Mouse (Mus musculus): ENCODE measurements around the gene Brinp1. TPM values are rescaled to one million over a fixed set of nuclear protein-coding genes. Genes with fewer than 3 reads are reported as not detected.

Gene Brinp1
- polyA plus RNA-seq (2016; fragmentation: Nextera tagmentation; extraction: Ambion mirVana) = 2.4 and 10.8 TPM in 2 replicates

GRCm38 (mm10) chr4:68954322-68954901, at the start of gene Brinp1:
Brinp1 (minus strand) TSS chr4:68954397.
- Histone ChIP-seq H3K4me1 (replicated peaks) (peaks cover 10% of the 10 kb centered on the region; the same call in 1 of the 2 replicates), H3K4me3 (peak within 1 kb of the TSS; percentile 64), H3K9me3 (no peaks in the 10 kb centered on the region), H3K36me3 (no peaks in the 10 kb centered on the region), H3K27me3 (ENCODE audit: insufficient read depth, poor library complexity, severe bottlenecking) (peaks cover 40% of the 10 kb centered on the region), H3K27ac (peak within 1 kb of the TSS; percentile 54; the same call in 1 of the 2 replicates)
- under 1% methylated on average over 33 of the region's 33 CpGs for WGBS
- peak; percentile 84 for DNase-seq (ENCODE audit: low spot score)

DNA sequence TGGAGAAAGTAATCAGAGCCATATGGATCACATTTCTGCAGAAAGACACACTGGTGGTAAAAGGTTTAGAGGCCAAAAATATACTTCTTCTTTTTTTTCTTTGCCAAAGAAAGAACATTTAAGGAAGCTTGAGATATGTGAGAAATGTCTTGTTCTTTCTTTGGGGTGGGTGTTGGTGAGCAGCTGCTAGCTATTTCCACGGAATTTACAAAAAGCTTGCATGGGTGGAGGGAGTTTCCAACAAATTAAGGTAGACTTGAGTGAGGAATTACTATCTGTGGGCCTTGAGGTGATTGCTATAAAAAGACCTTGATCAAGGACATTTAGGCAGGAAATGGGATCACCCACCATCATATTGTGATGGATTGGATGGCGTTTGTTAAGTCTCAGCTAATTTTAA, 3.1 kb upstream of the Brinp1 start:
- H3K27ac ChIP-seq = no peak overlapping the region
- H3K4me1 ChIP-seq (replicated peaks) = peaks cover 10% of the 10 kb centered on the region; the same call in 1 of the 2 replicates

DNA sequence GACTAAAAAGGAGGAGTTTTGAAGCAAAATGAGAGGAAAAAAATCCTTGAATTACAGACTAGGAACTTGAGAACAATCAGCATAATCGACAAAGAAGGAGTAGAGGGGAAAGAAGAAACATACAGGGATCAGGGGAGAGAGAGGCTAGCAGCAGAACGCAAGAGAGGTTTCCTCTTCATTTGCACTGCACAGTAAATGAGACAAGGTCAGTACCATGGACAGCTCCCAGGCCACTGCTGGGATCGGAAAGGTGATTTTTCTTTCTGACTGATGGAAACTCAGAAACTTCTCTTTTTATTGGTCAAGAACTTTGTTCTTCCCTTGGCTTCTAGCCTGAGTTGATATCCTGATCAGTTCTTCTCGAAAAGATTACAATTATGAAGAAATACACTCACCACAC, 1.4 kb upstream of the Brinp1 start:
- WGBS = 5% methylated on average over 4 of the region's 4 CpGs

More for the DNA sequence above, 3.1 kb upstream of the Brinp1 start:
- no peak overlapping the region for H3K4me3 ChIP-seq
- 82% methylated on average over 2 of the region's 2 CpGs for WGBS
- H3K9me3 ChIP-seq = no peaks in the 10 kb centered on the region
- peaks cover 30% of the 10 kb centered on the region for H3K27me3 ChIP-seq (ENCODE audit: insufficient read depth, poor library complexity, severe bottlenecking)
- no peak for DNase-seq (ENCODE audit: low spot score)
- no peaks in the 10 kb centered on the region for H3K36me3 ChIP-seq

DNA sequence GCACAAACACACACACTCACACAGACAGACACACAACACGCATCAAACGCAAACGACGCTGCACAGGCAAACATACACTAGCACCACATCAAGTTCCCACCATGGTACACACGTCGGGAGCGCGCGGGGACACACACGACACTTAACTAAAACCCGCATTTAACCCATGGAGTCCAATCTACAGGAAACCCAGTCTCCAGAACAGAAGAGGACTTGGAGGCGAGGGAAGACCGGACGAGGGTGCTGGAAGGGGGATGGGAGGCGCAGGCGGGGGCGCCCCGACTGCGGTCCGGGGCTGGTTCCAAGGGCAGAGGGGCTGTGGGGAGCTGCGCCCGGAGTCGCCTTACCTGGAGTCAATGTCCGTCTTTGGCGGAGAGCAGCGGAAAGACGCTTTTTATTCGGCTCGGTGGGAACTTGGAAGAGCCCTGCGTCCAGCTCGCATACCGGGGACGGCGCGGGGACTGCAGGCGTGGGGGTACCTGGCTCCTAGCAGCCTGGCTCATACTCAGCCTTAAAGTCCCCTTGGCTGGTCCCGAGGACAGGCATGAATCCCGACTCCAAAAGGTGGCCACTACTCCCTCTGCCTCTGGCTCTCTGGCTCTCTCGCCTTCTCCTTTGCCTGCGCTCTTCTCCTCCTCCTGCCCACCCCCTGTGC, 403 bp downstream of the Brinp1 start:
- Histone ChIP-seq H3K9me3 (no peaks in the 10 kb centered on the region), H3K36me3 (no peaks in the 10 kb centered on the region), H3K27ac (peak overlapping the region; percentile 54; the same call in 1 of the 2 replicates), H3K4me1 (replicated peaks) (peaks cover 10% of the 10 kb centered on the region; the same call in 1 of the 2 replicates), H3K4me3 (peak overlapping the region; percentile 64), H3K27me3 (ENCODE audit: insufficient read depth, poor library complexity, severe bottlenecking) (peaks cover 40% of the 10 kb centered on the region)
- DNase-seq (ENCODE audit: low spot score) = no peak
- 1% methylated on average over 40 of the region's 40 CpGs for WGBS

More for the DNA sequence above, 1.4 kb upstream of the Brinp1 start:
- peak; percentile 63 for DNase-seq (ENCODE audit: low spot score)
- Histone ChIP-seq H3K27me3 (ENCODE audit: insufficient read depth, poor library complexity, severe bottlenecking) (peaks cover 40% of the 10 kb centered on the region), H3K4me3 (no peak overlapping the region), H3K4me1 (replicated peaks) (peaks cover 10% of the 10 kb centered on the region; the same call in 1 of the 2 replicates), H3K36me3 (no peaks in the 10 kb centered on the region), H3K27ac (no peak overlapping the region), H3K9me3 (no peaks in the 10 kb centered on the region)

GRCm38 (mm10) chr4:68953131-68953551, 1.1 kb downstream of the Brinp1 start:
- Histone ChIP-seq H3K36me3 (no peaks in the 10 kb centered on the region), H3K4me3 (peak overlapping the region; percentile 64), H3K27me3 (ENCODE audit: insufficient read depth, poor library complexity, severe bottlenecking) (peaks cover 40% of the 10 kb centered on the region), H3K27ac (no peak overlapping the region), H3K4me1 (replicated peaks) (peaks cover 10% of the 10 kb centered on the region; the same call in 1 of the 2 replicates), H3K9me3 (no peaks in the 10 kb centered on the region)
- DNase-seq (ENCODE audit: low spot score) = no peak
- 18% methylated on average over 8 of the region's 8 CpGs for WGBS

GRCm38 (mm10) chr4:68950556-68950955, 3.6 kb downstream of the Brinp1 start:
- H3K36me3 ChIP-seq = no peaks in the 10 kb centered on the region
- whole genome bisulfite sequencing = 2% methylated on average over 2 of the region's 2 CpGs
- H3K4me1 ChIP-seq (replicated peaks) = peaks cover 10% of the 10 kb centered on the region; the same call in 1 of the 2 replicates
- no peak overlapping the region for H3K27ac ChIP-seq
- no peaks in the 10 kb centered on the region for H3K9me3 ChIP-seq
- DNase-seq (ENCODE audit: low spot score) = peak; percentile 52
- H3K27me3 ChIP-seq (ENCODE audit: insufficient read depth, poor library complexity, severe bottlenecking) = peaks cover 40% of the 10 kb centered on the region
- H3K4me3 ChIP-seq = no peak overlapping the region

DNA sequence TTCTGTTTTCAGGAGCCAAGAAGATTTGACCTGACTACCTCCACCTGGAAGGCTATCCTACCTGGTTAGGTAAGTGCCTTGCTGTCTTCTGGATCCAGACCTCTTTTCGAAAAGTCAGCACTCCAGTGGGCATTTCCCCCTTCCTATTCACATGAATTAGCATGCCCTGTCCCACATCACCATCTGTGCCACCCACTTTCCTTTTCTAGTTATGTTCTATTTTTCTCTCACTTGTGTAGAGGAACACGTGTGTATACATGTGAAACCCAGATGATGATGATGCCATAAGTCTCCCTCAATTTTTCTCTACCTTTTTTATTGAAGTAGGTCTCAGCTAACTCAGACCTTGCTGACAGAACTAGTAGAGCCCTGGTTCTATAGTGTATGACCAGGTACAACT, 11.3 kb downstream of the Brinp1 start:
- no peaks in the 10 kb centered on the region for H3K4me1 ChIP-seq (replicated peaks)
- no peaks in the 10 kb centered on the region for H3K36me3 ChIP-seq
- WGBS = 84% methylated on average over 2 of the region's 2 CpGs
- DNase-seq (ENCODE audit: low spot score) = no peak
- H3K27ac ChIP-seq = no peak overlapping the region
- no peaks in the 10 kb centered on the region for H3K9me3 ChIP-seq
- no peak overlapping the region for H3K4me3 ChIP-seq
- no peaks in the 10 kb centered on the region for H3K27me3 ChIP-seq (ENCODE audit: insufficient read depth, poor library complexity, severe bottlenecking)

- 72% methylated on average over 3 of the region's 3 CpGs for WGBS
- Histone ChIP-seq H3K36me3 (no peaks in the 10 kb centered on the region), H3K9me3 (no peaks in the 10 kb centered on the region), H3K27ac (no peak overlapping the region), H3K4me3 (no peak overlapping the region), H3K4me1 (replicated peaks) (no peaks in the 10 kb centered on the region), H3K27me3 (ENCODE audit: insufficient read depth, poor library complexity, severe bottlenecking) (no peaks in the 10 kb centered on the region)
- DNase-seq (ENCODE audit: low spot score) = no peak
Measured at GRCm38 (mm10) chr4:68930022-68930421, 24.2 kb downstream of the Brinp1 start.

- H3K27ac ChIP-seq = no peak overlapping the region
- H3K4me3 ChIP-seq = no peak overlapping the region
- H3K9me3 ChIP-seq = no peaks in the 10 kb centered on the region
- H3K36me3 ChIP-seq = no peaks in the 10 kb centered on the region
- no peaks in the 10 kb centered on the region for H3K4me1 ChIP-seq (replicated peaks)
- no peaks in the 10 kb centered on the region for H3K27me3 ChIP-seq (ENCODE audit: insufficient read depth, poor library complexity, severe bottlenecking)
- DNase-seq (ENCODE audit: low spot score) = no peak
- WGBS = 78% methylated on average over 2 of the region's 2 CpGs
Measured at GRCm38 (mm10) chr4:68926091-68926490, 28.1 kb downstream of the Brinp1 start.

GRCm38 (mm10) chr4:68922944-68923343, 31.3 kb downstream of the Brinp1 start:
- Histone ChIP-seq H3K4me1 (replicated peaks) (no peaks in the 10 kb centered on the region), H3K9me3 (no peaks in the 10 kb centered on the region), H3K4me3 (no peak overlapping the region), H3K27me3 (ENCODE audit: insufficient read depth, poor library complexity, severe bottlenecking) (no peaks in the 10 kb centered on the region), H3K27ac (no peak overlapping the region), H3K36me3 (no peaks in the 10 kb centered on the region)
- DNase-seq (ENCODE audit: low spot score) = no peak
- WGBS = 79% methylated on average over 1 of the region's 1 CpGs

- WGBS = 90% methylated on average over 1 of the region's 1 CpGs
- no peak overlapping the region for H3K4me3 ChIP-seq
- H3K9me3 ChIP-seq = no peaks in the 10 kb centered on the region
- no peak for DNase-seq (ENCODE audit: low spot score)
- H3K4me1 ChIP-seq (replicated peaks) = no peaks in the 10 kb centered on the region
- H3K27ac ChIP-seq = no peak overlapping the region
- no peaks in the 10 kb centered on the region for H3K27me3 ChIP-seq (ENCODE audit: insufficient read depth, poor library complexity, severe bottlenecking)
- H3K36me3 ChIP-seq = no peaks in the 10 kb centered on the region
Measured at GRCm38 (mm10) chr4:68922504-68922903, 31.7 kb downstream of the Brinp1 start.

- no peak overlapping the region for H3K4me3 ChIP-seq
- no peaks in the 10 kb centered on the region for H3K9me3 ChIP-seq
- no peak overlapping the region for H3K27ac ChIP-seq
- DNase-seq (ENCODE audit: low spot score) = no peak
- no peaks in the 10 kb centered on the region for H3K36me3 ChIP-seq
- H3K27me3 ChIP-seq (ENCODE audit: insufficient read depth, poor library complexity, severe bottlenecking) = no peaks in the 10 kb centered on the region
- H3K4me1 ChIP-seq (replicated peaks) = no peaks in the 10 kb centered on the region
- WGBS = 82% methylated on average over 3 of the region's 3 CpGs
Measured at GRCm38 (mm10) chr4:68920127-68920526, 34.1 kb downstream of the Brinp1 start.

DNA sequence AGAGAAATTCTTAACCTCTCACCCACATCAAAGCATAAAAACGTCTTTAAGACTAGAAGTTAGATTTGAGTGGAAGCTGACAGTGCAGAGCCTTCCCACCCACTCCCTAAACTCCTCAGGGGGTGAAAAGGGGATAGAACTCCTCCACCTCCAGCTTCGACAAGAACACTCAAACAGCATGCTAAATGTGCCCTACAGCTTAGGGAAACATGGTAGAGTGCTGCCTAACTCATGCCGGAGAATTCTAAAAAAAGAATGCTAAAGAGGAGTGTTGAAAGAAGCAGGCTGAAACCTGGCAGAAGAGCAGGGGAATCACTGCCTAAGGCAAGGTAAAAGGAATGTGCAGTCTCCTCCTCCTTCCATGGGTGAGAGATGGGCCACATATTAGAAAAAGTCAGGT, 43.3 kb downstream of the Brinp1 start:
- WGBS = 63% methylated on average over 3 of the region's 3 CpGs
- Histone ChIP-seq H3K36me3 (no peaks in the 10 kb centered on the region), H3K4me3 (no peak overlapping the region), H3K27ac (no peak overlapping the region), H3K27me3 (ENCODE audit: insufficient read depth, poor library complexity, severe bottlenecking) (no peaks in the 10 kb centered on the region), H3K4me1 (replicated peaks) (0 out of 2 replicates have a peak, but pooled peaks cover 4% of the 10 kb centered on the region), H3K9me3 (no peaks in the 10 kb centered on the region)
- DNase-seq (ENCODE audit: low spot score) = no peak

Data from hindbrain, embryonic 10.5 days (tissue).